Mouse (Mus musculus): ENCODE results near the gene Zfp512b. TPM values are rescaled to one million over a fixed set of nuclear protein-coding genes. Genes with fewer than 3 reads are reported as not detected.
A peak's percentile ranks its signal among the peaks of the same experiment; 100 is the strongest.

Zfp512b gene
- total RNA-seq, 4 experiments from 2014 or later: 11.0 to 18.7 (median 14.0) TPM

DNA sequence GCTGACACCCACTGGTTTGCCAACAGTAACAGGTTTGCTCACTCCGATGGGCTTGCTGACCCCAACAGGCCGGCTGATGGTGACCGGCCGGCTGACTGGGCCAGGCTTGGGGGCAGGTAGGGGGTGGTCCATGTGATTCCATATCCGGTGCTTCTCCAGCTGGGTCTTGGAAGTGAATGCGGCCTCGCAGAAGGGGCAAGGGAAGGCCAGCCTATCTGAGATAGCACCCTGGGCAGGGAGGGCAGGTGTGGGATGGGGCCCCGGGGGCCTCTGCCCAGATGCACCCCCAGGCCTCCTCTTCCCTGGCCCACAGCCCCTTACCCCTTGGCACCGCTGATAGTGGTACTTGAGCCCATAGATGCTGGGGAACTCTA lies 2.9 kb downstream of the Zfp512b start:
- no peak for DNase-seq (ENCODE audit: low spot score)

- DNase-seq (ENCODE audit: low spot score): no peak
These were observed 3.4 kb downstream of the Zfp512b start for GRCm38 (mm10) chr2:181589011-181589731.

DNA sequence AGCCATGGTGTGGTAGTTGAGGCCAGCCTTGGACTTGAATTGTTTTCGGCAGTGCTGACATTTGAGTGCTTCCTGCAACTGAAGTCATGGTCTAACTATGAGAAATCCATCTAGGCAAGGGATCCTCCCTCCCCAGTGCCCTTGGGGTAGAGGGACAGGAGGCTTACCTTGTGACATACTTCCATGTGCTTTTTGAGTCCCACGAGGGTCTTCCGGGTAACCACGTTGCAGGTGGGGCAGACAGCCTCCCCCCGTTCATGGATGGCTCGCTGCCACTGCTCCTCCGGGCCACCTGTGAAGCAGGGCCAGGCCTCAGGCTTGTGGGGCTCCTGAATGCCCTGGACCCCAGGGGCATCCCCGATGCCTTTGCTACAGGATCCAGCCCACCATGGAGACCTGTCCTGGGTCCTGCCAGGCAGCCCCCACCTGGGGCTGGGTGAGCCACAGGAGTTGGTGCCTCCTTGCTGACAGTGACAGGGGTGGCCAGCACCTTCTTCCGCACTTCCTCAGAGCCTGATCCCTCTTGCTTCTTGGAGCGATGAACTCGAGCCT lies 4.3 kb downstream of the Zfp512b start:
- DNase-seq (ENCODE audit: low spot score): no peak

DNA sequence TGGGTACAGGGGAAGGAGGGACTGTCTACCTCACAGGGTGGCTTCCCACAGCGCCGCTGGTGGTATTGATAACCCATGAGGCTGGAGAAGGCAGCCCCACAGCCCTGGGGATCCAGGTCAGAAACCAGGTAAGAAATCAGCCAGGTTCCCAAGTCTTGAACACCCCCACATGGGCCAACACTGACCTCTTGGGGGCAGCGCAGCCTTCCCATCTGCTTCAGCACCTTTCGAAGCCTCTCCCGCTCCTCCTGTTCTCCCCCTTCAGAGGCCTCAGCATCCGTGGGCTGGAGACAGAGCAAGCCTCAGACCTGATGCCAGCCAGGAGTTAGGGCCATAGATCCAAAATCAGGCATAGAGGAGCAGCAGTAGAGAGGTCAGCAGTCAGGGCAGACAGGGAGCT lies 4.8 kb downstream of the Zfp512b start:
- no peak for DNase-seq (ENCODE audit: low spot score)

DNA sequence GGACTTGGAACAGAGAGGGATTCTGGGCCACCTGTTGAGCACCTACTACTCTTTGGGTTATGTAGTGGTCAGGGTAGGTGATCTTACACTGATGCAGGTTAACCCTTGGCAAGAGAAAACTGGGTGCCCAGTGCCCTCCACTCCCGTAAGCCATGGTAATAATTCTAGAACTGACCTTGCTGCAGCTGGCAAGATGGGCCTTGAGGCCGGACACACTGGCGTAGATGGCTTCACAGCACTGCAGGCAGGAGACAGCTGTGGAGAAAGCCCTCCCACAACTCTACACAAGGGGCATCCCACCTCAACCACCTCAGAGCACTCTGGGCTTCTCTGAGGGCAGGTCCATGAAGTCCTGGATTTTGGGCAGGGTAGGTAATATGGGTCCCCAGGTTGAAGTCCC lies 6.5 kb downstream of the Zfp512b start:
- DNase-seq (ENCODE audit: low spot score): no peak

- no peak for DNase-seq (ENCODE audit: low spot score)
These were observed 7.1 kb downstream of the Zfp512b start for GRCm38 (mm10) chr2:181585506-181585905.

DNA sequence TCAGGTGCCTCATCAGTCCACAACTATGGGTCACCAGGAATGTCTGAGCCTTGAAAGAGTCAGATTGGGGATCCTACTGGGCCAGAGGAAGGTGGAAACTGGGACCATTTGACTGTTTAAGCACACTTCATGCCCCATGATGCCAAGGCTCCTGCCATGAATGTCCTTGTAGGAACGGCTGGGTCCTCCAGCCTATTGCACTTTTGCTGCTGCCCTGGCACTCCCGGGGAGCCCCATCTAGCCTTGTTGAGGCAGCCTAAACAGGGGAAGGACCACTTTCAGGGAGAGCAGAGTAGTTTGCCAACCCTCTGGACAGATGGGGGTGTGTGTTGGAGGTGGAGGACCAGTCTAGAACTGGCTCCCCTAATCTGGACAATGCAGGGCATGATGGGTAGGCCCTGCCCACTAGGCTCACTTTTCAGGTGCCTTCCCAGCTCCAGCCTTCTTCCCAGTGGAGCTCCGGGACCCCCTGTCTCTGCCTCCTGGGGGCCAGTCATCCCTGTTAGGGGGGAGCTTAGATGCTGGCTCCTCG lies 8.1 kb downstream of the Zfp512b start, which contains the start of gene Uckl1:
Uckl1 (minus strand) TSS at position 482 of the 532 bp plus-strand sequence.
- DNase-seq (ENCODE audit: low spot score): no peak

GRCm38 (mm10) chr2:181583460-181584257 lies 8.9 kb downstream of the Zfp512b start:
- no peak for DNase-seq (ENCODE audit: low spot score)

- no peak for DNase-seq (ENCODE audit: low spot score)
These were observed 9.7 kb downstream of the Zfp512b start for GRCm38 (mm10) chr2:181582939-181583338.

DNA sequence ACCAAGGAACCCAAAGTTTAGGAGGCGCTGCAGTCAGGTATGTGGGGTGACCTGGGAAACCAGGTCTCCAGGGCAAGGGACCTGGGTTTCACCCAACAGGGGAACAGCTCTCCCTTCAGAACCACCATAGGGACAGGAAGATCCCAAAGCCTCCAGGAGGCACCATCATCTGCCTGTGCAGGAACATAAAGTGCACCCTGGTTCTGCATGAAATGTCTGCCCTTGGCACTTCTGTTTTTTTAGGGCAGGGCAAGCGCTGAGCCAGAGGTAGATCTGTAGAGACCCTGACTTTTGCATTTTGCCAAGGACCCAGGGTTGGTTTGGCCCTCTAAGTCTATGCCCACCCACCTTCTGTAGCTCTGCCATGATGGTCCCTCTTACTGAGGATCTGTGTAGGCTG lies 10.2 kb downstream of the Zfp512b start:
- DNase-seq (ENCODE audit: low spot score): no peak

- DNase-seq (ENCODE audit: low spot score): peak; percentile 83
These were observed 11.0 kb downstream of the Zfp512b start for GRCm38 (mm10) chr2:181581402-181582120.

GRCm38 (mm10) chr2:181581016-181581401 lies 11.6 kb downstream of the Zfp512b start:
- DNase-seq (ENCODE audit: low spot score): peak; percentile 85

- DNase-seq (ENCODE audit: low spot score): no peak
These were observed 12.4 kb downstream of the Zfp512b start for GRCm38 (mm10) chr2:181580131-181580772.

DNA sequence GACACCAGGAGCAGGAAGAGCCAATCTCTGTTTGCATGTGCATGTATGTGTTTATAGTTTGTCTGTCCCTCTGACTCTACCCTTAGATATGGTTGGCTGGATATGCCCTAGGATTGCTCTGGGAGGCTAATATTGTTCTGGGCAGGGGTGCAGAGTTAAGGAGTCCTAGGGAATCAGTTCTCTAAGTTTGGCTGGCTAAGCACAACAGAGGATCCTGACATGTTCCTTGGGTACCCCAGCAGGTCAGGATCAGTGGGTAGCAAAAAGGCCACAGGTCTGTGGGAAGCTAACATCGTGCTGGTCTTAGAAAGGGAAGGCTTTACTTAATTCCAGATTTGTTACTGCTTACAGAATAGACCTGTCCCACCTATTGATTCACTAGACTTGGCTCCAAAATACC lies 12.9 kb downstream of the Zfp512b start:
- DNase-seq (ENCODE audit: low spot score): no peak

DNA sequence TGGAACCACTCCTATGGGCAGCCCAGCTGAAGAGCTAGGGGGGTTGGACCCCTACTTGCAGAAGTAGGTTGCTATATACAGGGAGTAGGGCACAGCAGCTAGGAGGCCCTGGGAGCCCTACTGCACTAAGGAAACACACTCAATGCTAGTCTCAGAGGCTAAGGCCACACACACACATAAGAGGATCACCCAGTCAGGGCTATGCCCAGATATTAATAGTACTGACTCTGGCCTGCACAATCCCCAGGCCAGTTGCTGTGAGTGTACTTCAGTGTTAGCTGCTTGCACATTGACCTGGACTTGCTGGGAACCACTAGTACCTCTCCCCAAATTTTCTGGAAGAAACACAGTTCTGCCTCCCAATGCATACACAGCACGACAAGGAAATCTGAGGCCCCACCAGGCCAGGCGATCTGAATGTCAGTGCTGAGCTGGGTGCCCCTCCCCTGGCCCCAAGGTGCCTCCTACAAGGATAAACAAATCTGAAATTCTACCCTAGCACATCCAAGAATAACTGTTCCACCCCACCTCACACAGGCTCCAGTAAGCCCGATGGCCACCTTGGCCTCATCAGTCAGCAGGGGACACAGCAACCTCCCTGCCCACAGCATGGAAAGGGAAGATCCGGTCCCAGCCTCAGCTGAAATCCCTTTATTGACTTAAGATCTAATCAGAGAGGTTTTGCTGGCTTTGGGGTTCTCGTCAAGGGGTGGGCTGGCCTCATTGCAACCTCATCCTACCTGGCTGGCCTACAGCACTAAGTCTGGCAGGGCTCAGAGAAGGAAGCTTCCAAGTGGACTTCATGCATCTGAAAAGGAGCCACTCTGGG lies 13.6 kb downstream of the Zfp512b start:
- DNase-seq (ENCODE audit: low spot score): no peak

DNA sequence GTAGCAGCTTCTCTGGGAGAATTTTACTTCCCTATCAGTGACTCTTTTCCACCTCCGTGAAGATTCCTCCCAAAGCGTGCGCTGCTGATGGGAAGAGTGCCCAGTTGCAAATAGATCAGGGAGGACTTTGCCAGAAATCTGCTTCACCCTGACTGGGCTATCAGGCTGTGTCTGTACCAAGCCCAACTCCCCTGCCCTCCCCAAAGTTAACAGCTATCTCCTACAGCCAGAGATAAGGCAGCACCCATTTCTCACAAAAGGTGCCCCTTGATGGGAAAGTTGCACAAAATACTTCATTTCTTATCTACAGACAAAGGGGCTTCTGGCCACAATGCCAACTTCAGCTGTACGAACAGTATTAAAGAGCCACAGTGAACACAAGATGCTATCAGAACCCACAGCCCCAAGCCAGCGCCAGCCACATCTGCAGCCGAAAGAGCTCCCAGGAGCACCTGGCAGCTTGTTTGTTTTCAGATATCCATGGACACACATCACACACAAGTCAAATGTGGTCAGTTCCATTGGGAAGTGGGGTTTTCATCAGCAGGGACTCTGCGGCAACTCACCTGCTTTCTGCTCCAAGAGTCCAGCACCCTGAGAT lies 14.5 kb downstream of the Zfp512b start:
- no peak for DNase-seq (ENCODE audit: low spot score)

DNA sequence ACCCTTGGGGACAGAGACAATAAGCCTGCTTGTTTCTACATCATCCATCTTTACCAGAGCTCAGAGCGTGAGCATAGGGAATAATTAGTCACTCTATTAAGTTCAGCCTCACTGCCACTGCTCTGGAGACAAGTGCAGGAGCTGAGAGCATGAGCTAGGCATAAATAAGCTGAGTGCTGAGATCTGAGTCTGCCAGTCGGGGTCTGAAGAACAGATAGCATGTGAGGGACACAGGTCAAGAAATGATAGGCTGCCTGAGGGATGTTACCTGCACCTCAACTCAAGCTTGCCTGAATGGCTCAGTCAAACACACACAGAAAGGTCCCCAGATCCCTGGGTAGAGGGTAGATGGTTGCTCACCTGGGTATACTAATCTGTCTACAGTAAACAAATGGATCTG lies 15.5 kb downstream of the Zfp512b start:
- DNase-seq (ENCODE audit: low spot score): no peak

- DNase-seq (ENCODE audit: low spot score): no peak
These were observed 16.0 kb downstream of the Zfp512b start for GRCm38 (mm10) chr2:181576613-181577012.

DNA sequence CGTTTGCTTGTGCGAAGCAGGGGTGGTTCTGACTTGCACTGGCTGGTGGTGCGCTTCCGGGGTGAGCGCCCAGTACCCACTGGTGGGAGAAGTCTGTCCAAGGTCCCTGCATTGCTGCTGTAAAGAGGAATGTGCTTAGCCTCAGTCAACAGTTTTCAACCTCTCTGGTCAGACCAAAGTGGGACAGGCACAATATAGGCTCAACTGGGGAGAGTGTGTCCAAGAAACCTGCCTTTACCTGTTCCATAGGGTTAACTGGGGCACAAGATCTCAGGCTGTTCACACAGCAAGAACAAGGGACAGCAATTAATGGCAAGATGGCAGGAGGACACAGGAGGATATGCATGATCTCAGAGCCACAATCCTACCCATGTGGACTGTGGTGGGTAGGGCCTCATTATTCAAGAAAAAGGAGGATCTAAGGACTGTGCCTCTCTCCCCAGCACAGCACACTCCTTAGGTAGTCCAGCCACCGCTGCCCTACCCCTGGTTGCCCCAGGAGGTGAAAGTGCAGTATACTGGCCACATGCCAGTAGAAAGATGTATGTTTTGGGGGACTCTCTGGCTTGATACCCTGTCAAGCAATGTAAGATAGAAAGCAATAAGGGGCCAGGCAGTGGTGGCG lies 17.6 kb downstream of the Zfp512b start:
- DNase-seq (ENCODE audit: low spot score): no peak

DNA sequence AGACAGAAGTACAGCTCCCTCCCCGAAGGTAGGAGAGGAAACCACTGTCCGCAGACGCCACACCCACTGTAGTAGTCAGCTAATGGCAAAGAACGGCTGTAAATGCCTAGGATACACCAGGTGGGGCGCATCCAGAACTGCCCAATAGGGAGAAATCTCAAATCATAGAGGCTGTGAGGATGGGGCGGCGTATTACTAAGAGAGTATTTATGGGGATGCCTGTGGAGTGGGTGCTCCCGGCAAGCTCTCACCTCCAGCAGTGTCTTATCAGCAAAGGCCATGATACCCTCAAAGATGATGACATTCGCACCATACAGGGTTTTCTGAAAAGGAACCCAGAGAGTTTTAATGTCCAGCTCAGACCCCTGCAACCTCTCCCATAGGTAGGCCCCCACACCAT lies 18.6 kb downstream of the Zfp512b start:
- no peak for DNase-seq (ENCODE audit: low spot score)
